In genomic region chr9:98987131-98987530, GRCm38 (mm10) we compare ENCODE assay signal across 9 mouse cellular contexts. TPM values are rescaled to one million over a fixed set of nuclear protein-coding genes. Genes with fewer than 3 reads are reported as not detected.
DNase-seq lines count a peak whose midpoint lies in the region; ATAC-seq and TF ChIP-seq lines count a peak whose summit lies in the region.
"Had no signal": no experiment of that assay in that cellular context is flagged by ENCODE, and none has a peak within 500 bp of the region (broad histone marks: within the 10 kb centered on the region; RNA-seq: fewer than 3 reads in every experiment).

No protein-coding gene starts in this region.

- no peaks in the 10 kb centered on the region for H3K9me3 ChIP-seq in forebrain, embryonic 15.5 days
- H3K9me3 ChIP-seq in liver, postnatal 0 days (ENCODE audit: low read length) = no peaks in the 10 kb centered on the region

- no peak for TF ChIP-seq POLR2A in heart, adult 2 months (IDR thresholded peaks at IDR 0.05; ENCODE audit: insufficient read depth, low read depth, low read length)

- no peaks in the 10 kb centered on the region for H3K79me2 ChIP-seq in heart, adult 2 months (replicated peaks; ENCODE audit: control insufficient read depth, insufficient read depth, low read length)

- peak; percentile 27 for ATAC-seq in CD4-positive, CD25-positive, alpha-beta regulatory T cell, adult 4 months
- ATAC-seq in forebrain, embryonic 15.5 days (replicated peaks) = no peak
- ATAC-seq in liver, postnatal 0 days = no peak

- H3K36me3 ChIP-seq in heart, adult 2 months (ENCODE audit: control insufficient read depth, insufficient read depth, low read length) = peaks cover 2% of the 10 kb centered on the region; the same call in 1 of the 2 replicates
- no peaks in the 10 kb centered on the region for H3K36me3 ChIP-seq in forebrain, embryonic 15.5 days
- H3K36me3 ChIP-seq in liver, postnatal 0 days (replicated peaks; ENCODE audit: insufficient read depth, low read length) = no peaks in the 10 kb centered on the region

- no peaks in the 10 kb centered on the region for H3K27me3 ChIP-seq in heart, adult 2 months (ENCODE audit: control insufficient read depth, insufficient read depth, low read length)
- H3K27me3 ChIP-seq in forebrain, embryonic 15.5 days = peaks cover 10% of the 10 kb centered on the region; the same call in 1 of the 2 replicates
- H3K27me3 ChIP-seq in liver, postnatal 0 days (ENCODE audit: insufficient read depth, low read length) = 0 out of 2 replicates have a peak, but pooled peaks cover 15% of the 10 kb centered on the region

- H3K4me3 ChIP-seq in heart, adult 2 months = peak overlapping the region; percentile 82; the same call in 1 of the 2 replicates
- H3K4me3 ChIP-seq in forebrain, embryonic 15.5 days = peak overlapping the region; percentile 96
- H3K4me3 ChIP-seq in liver, postnatal 0 days (ENCODE audit: low read depth, low read length) = peak overlapping the region; percentile 80

- H3K4me2 ChIP-seq in forebrain, embryonic 15.5 days (replicated peaks) = peak overlapping the region; percentile 80
- H3K4me2 ChIP-seq in liver, postnatal 0 days (ENCODE audit: low read depth, low read length) = peak overlapping the region; percentile 100

- H3K4me1 ChIP-seq in heart, adult 2 months (ENCODE audit: control insufficient read depth, insufficient read depth, low read length) = peaks cover 2% of the 10 kb centered on the region
- peaks cover 11% of the 10 kb centered on the region for H3K4me1 ChIP-seq in forebrain, embryonic 15.5 days
- H3K4me1 ChIP-seq in liver, postnatal 0 days (ENCODE audit: insufficient read depth) = peaks cover 17% of the 10 kb centered on the region

- H3K27ac ChIP-seq in heart, adult 2 months = no peak overlapping the region
- H3K27ac ChIP-seq in forebrain, embryonic 15.5 days (replicated peaks) = no peak overlapping the region
- no peak overlapping the region for H3K27ac ChIP-seq in liver, postnatal 0 days (ENCODE audit: low read depth)

- 37% methylated on average over 9 of the region's 9 CpGs for WGBS in heart, adult 2 months
- 46% methylated on average over 9 of the region's 9 CpGs for WGBS in forebrain, embryonic 15.5 days
- 45% methylated on average over 9 of the region's 9 CpGs for WGBS in liver, postnatal 0 days (ENCODE audit: insufficient replicate concordance)

- intact Hi-C loops in heart, adult 2 months (cut with DNase I) = no loop called here
- intact Hi-C loops in gastrocnemius, postnatal 36 days (cut with DNase I) = no loop called here

- no peak for DNase-seq in heart, adult 2 months
- DNase-seq in heart, adult 18-20 months = no peak
- no peak for DNase-seq in liver, postnatal 0 days
- DNase-seq in gastrocnemius, postnatal 36 days = no peak
- no peak for DNase-seq in ovary, adult 18-20 months (ENCODE audit: low spot score)
- no peak for DNase-seq in gastrocnemius, adult 18-20 months (ENCODE audit: low spot score)

- no peak for TF ChIP-seq CTCF in heart, adult 2 months (IDR thresholded peaks at IDR 0.05)
- TF ChIP-seq CTCF in liver, postnatal 0 days (IDR thresholded peaks at IDR 0.05; ENCODE audit: low read depth) = no peak

- no peak for TF ChIP-seq EP300 in heart, adult 2 months (IDR thresholded peaks at IDR 0.05; ENCODE audit: insufficient read depth, low read depth, low read length)
- no peak for TF ChIP-seq EP300 in liver, postnatal 0 days (IDR thresholded peaks at IDR 0.05; ENCODE audit: low read depth)

- H3K9ac ChIP-seq in heart, adult 2 months (ENCODE audit: low read depth, low read length) = no peak overlapping the region
- peak overlapping the region; percentile 86 for H3K9ac ChIP-seq in forebrain, embryonic 15.5 days (replicated peaks)
- H3K9ac ChIP-seq in liver, postnatal 0 days (replicated peaks) = peak overlapping the region; percentile 80

RNA-seq across cellular contexts. Expression of gene Faim, which starts 1.0 kb away (rescaled TPM):
- 1 to 10 TPM; 4.1 to 5.4 TPM for total RNA-seq in heart, adult 2 months (2021)
- 2.1 and 3.7 TPM in 2 replicates for polyA plus RNA-seq in heart, adult 2 months (2012; rRNA removed)
- 1 to 10 TPM; 4.8 to 5.6 TPM for total RNA-seq in heart, adult 18-20 months (2021)
- 10 to 100 TPM; 48.3 to 57.8 TPM for polyA plus RNA-seq in CD4-positive, CD25-positive, alpha-beta regulatory T cell, adult 4 months (2017; shearing (Covaris generic))
- 94.8 and 101 TPM in 2 replicates for polyA plus RNA-seq in forebrain, embryonic 15.5 days (2015; fragmentation: Nextera tagmentation; extraction: Ambion mirVana)
- polyA plus RNA-seq in liver, postnatal 0 days (2015; fragmentation: Nextera tagmentation; extraction: Ambion mirVana) = 16.2 and 16.7 TPM in 2 replicates
- total RNA-seq in gastrocnemius, postnatal 36 days (2021) = 1 to 10 TPM; 1.4 to 1.8 TPM
- 1 to 10 TPM; 1.3 to 2.0 TPM for total RNA-seq in gastrocnemius, adult 18-20 months (2021)

RNA-seq across cellular contexts. Expression of gene Foxl2, which starts 32.0 kb away (rescaled TPM):
- not detected for total RNA-seq in heart, adult 2 months (2021)
- not detected in 2 replicates for polyA plus RNA-seq in heart, adult 2 months (2012; rRNA removed)
- not detected for total RNA-seq in heart, adult 18-20 months (2021)
- polyA plus RNA-seq in CD4-positive, CD25-positive, alpha-beta regulatory T cell, adult 4 months (2017; shearing (Covaris generic)) = not detected
- 0.27 and 0.42 TPM in 2 replicates for polyA plus RNA-seq in forebrain, embryonic 15.5 days (2015; fragmentation: Nextera tagmentation; extraction: Ambion mirVana)
- not detected in 2 replicates for polyA plus RNA-seq in liver, postnatal 0 days (2015; fragmentation: Nextera tagmentation; extraction: Ambion mirVana)
- not detected for total RNA-seq in gastrocnemius, postnatal 36 days (2021)
- under 1 TPM in 1 of 2 experiments, not detected in 1; 0.09 TPM for total RNA-seq in gastrocnemius, adult 18-20 months (2021)
- total RNA-seq: hematopoietic stem cell, adult 5-6 weeks had no signal

RNA-seq across cellular contexts. Expression of gene Gm1123, which starts 48.4 kb away (rescaled TPM):
- total RNA-seq in heart, adult 2 months (2021) = not detected
- polyA plus RNA-seq in heart, adult 2 months (2012; rRNA removed) = 0.12 TPM in 1 of 2 replicates, not detected in the other
- under 1 TPM in 1 of 2 experiments, not detected in 1; 0.18 TPM for total RNA-seq in heart, adult 18-20 months (2021)
- under 1 TPM; 0.81 to 0.97 TPM for polyA plus RNA-seq in CD4-positive, CD25-positive, alpha-beta regulatory T cell, adult 4 months (2017; shearing (Covaris generic))
- not detected in 2 replicates for polyA plus RNA-seq in forebrain, embryonic 15.5 days (2015; fragmentation: Nextera tagmentation; extraction: Ambion mirVana)
- 0.07 TPM in 1 of 2 replicates, not detected in the other for polyA plus RNA-seq in liver, postnatal 0 days (2015; fragmentation: Nextera tagmentation; extraction: Ambion mirVana)
- total RNA-seq in gastrocnemius, postnatal 36 days (2021) = not detected
- total RNA-seq in gastrocnemius, adult 18-20 months (2021) = not detected
- total RNA-seq: hematopoietic stem cell, adult 5-6 weeks had no signal
